Mouse (Mus musculus): Measurements from ENCODE around the gene Agtr1a.

The Agtr1a gene

GRCm38 (mm10) chr13:30336148-30336801 is at the start of gene Agtr1a:
Agtr1a (plus strand) TSS chr13:30336441.
- DNase-seq (ENCODE audit: low spot score): peak; percentile 66

GRCm38 (mm10) chr13:30310221-30310620 is 26.0 kb upstream of the Agtr1a start:
- no peak for DNase-seq (ENCODE audit: low spot score)

- DNase-seq (ENCODE audit: low spot score): no peak
Observed at GRCm38 (mm10) chr13:30324669-30325346, 11.4 kb upstream of the Agtr1a start.

GRCm38 (mm10) chr13:30331061-30331460 is 5.2 kb upstream of the Agtr1a start:
- no peak for DNase-seq (ENCODE audit: low spot score)

- no peak for DNase-seq (ENCODE audit: low spot score)
Observed at GRCm38 (mm10) chr13:30331851-30332250, 4.4 kb upstream of the Agtr1a start.

- no peak for DNase-seq (ENCODE audit: low spot score)
Observed at GRCm38 (mm10) chr13:30332581-30332980, 3.7 kb upstream of the Agtr1a start.

- DNase-seq (ENCODE audit: low spot score): no peak
Observed at GRCm38 (mm10) chr13:30334667-30335066, 1.6 kb upstream of the Agtr1a start.

- no peak for DNase-seq (ENCODE audit: low spot score)
Observed at GRCm38 (mm10) chr13:30336913-30337312, 672 bp downstream of the Agtr1a start.

- DNase-seq (ENCODE audit: low spot score): no peak
Observed at GRCm38 (mm10) chr13:30337646-30338045, 1.4 kb downstream of the Agtr1a start.

- no peak for DNase-seq (ENCODE audit: low spot score)
Observed at GRCm38 (mm10) chr13:30338576-30338975, 2.3 kb downstream of the Agtr1a start.

GRCm38 (mm10) chr13:30339927-30340326 is 3.7 kb downstream of the Agtr1a start:
- DNase-seq (ENCODE audit: low spot score): no peak

- DNase-seq (ENCODE audit: low spot score): no peak
Observed at GRCm38 (mm10) chr13:30341987-30342898, 6.0 kb downstream of the Agtr1a start.

- no peak for DNase-seq (ENCODE audit: low spot score)
Observed at GRCm38 (mm10) chr13:30345427-30345913, 9.2 kb downstream of the Agtr1a start.

GRCm38 (mm10) chr13:30346881-30347280 is 10.6 kb downstream of the Agtr1a start:
- no peak for DNase-seq (ENCODE audit: low spot score)

- no peak for DNase-seq (ENCODE audit: low spot score)
Observed at GRCm38 (mm10) chr13:30348306-30348705, 12.1 kb downstream of the Agtr1a start.

GRCm38 (mm10) chr13:30351966-30352365 is 15.7 kb downstream of the Agtr1a start:
- no peak for DNase-seq (ENCODE audit: low spot score)

- DNase-seq (ENCODE audit: low spot score): no peak
Observed at GRCm38 (mm10) chr13:30354991-30355580, 18.8 kb downstream of the Agtr1a start.

GRCm38 (mm10) chr13:30355979-30356378 is 19.7 kb downstream of the Agtr1a start:
- DNase-seq (ENCODE audit: low spot score): no peak

GRCm38 (mm10) chr13:30358456-30359168 is 22.4 kb downstream of the Agtr1a start:
- no peak for DNase-seq (ENCODE audit: low spot score)

GRCm38 (mm10) chr13:30359886-30360285 is 23.6 kb downstream of the Agtr1a start:
- no peak for DNase-seq (ENCODE audit: low spot score)

- DNase-seq (ENCODE audit: low spot score): no peak
Observed at GRCm38 (mm10) chr13:30361002-30361401, 24.8 kb downstream of the Agtr1a start.

All from yolk sac, embryonic 10.5 days (tissue).